23 mouse cellular contexts compared by ENCODE assay signal in genomic region chr10:23892987-23893386, GRCm38 (mm10). TPM values are rescaled to one million over a fixed set of nuclear protein-coding genes. Genes with fewer than 3 reads are reported as not detected.
"Had no signal": no experiment of that assay in that cellular context is flagged by ENCODE, and none has a peak within 500 bp of the region (broad histone marks: within the 10 kb centered on the region; RNA-seq: fewer than 3 reads in every experiment).

No protein-coding gene starts in this region.

- DNase-seq: liver, embryonic 13.5 days; lung, postnatal 14 days; right cerebral cortex, postnatal 14 days; thymus, adult 2 months; thymus, postnatal 25 days; thymus, postnatal 4 days had no signal

- H3K36me3 ChIP-seq: limb, embryonic 15.5 days; liver, embryonic 13.5 days; liver, embryonic 15.5 days; lung, embryonic 15.5 days; midbrain, embryonic 13.5 days; midbrain, embryonic 15.5 days; neural tube, embryonic 12.5 days; stomach, embryonic 15.5 days had no signal

- H3K4me2 ChIP-seq: limb, embryonic 15.5 days; liver, embryonic 13.5 days; liver, embryonic 15.5 days; lung, embryonic 15.5 days; midbrain, embryonic 11.5 days; midbrain, embryonic 13.5 days; midbrain, embryonic 15.5 days; neural tube, embryonic 12.5 days; stomach, embryonic 15.5 days had no signal

- H3K9me3 ChIP-seq: limb, embryonic 15.5 days; liver, embryonic 13.5 days; liver, embryonic 15.5 days; lung, embryonic 15.5 days; midbrain, embryonic 13.5 days; midbrain, embryonic 15.5 days; neural tube, embryonic 12.5 days; stomach, embryonic 15.5 days had no signal

- H3K4me3 ChIP-seq: limb, embryonic 15.5 days; liver, embryonic 13.5 days; liver, embryonic 15.5 days; lung, embryonic 15.5 days; megakaryocyte, embryonic 14.5 days; midbrain, embryonic 13.5 days; midbrain, embryonic 15.5 days; neural tube, embryonic 12.5 days; stomach, embryonic 15.5 days had no signal

- H3K4me1 ChIP-seq: limb, embryonic 15.5 days; liver, embryonic 13.5 days; liver, embryonic 15.5 days; megakaryocyte, embryonic 14.5 days; midbrain, embryonic 13.5 days; midbrain, embryonic 15.5 days; neural tube, embryonic 12.5 days; stomach, embryonic 15.5 days had no signal

- ATAC-seq: midbrain, embryonic 13.5 days; midbrain, embryonic 15.5 days had no signal

- H3K9ac ChIP-seq: limb, embryonic 15.5 days; liver, embryonic 13.5 days; liver, embryonic 15.5 days; lung, embryonic 15.5 days; midbrain, embryonic 13.5 days; midbrain, embryonic 15.5 days; neural tube, embryonic 12.5 days; stomach, embryonic 15.5 days had no signal

- H3K27me3 ChIP-seq: limb, embryonic 15.5 days; liver, embryonic 13.5 days; liver, embryonic 15.5 days; lung, embryonic 15.5 days; megakaryocyte, embryonic 14.5 days; midbrain, embryonic 13.5 days; midbrain, embryonic 15.5 days; neural tube, embryonic 12.5 days; stomach, embryonic 15.5 days had no signal

- H3K27ac ChIP-seq: limb, embryonic 15.5 days; liver, embryonic 13.5 days; liver, embryonic 15.5 days; lung, embryonic 15.5 days; midbrain, embryonic 13.5 days; midbrain, embryonic 15.5 days; neural tube, embryonic 12.5 days; stomach, embryonic 15.5 days; stomach, postnatal 0 days had no signal

RNA-seq across cellular contexts. Expression of gene Vnn1, which starts 1.5 kb away (rescaled TPM):
- total RNA-seq: midbrain, postnatal 0 days; monocyte, adult 5-6 weeks; neutrophil, adult 5-6 weeks had no signal

RNA-seq across cellular contexts. Expression of gene Taar1, which starts 27.2 kb away (rescaled TPM):
- total RNA-seq: midbrain, postnatal 0 days; monocyte, adult 5-6 weeks; neutrophil, adult 5-6 weeks had no signal
- polyA plus RNA-seq: limb, embryonic 15.5 days; liver, embryonic 13.5 days; liver, embryonic 15.5 days; lung, embryonic 15.5 days; midbrain, embryonic 11.5 days; midbrain, embryonic 13.5 days; midbrain, embryonic 15.5 days; midbrain, postnatal 0 days; neural tube, embryonic 12.5 days; neural tube, embryonic 14.5 days; spleen, adult 2 months; stomach, embryonic 15.5 days; stomach, postnatal 0 days; testis, adult 2 months; thymus, adult 2 months; urinary bladder, adult 2 months had no signal

RNA-seq across cellular contexts. Expression of gene Vnn3, which starts 41.7 kb away (rescaled TPM):
- total RNA-seq: midbrain, postnatal 0 days had no signal
- polyA plus RNA-seq: limb, embryonic 15.5 days; midbrain, embryonic 11.5 days; midbrain, embryonic 13.5 days; midbrain, embryonic 15.5 days; neural tube, embryonic 12.5 days; neural tube, embryonic 14.5 days had no signal

RNA-seq across cellular contexts. Expression of gene Taar2, which starts 45.4 kb away (rescaled TPM):
- total RNA-seq: midbrain, postnatal 0 days; monocyte, adult 5-6 weeks; neutrophil, adult 5-6 weeks had no signal
- polyA plus RNA-seq: limb, embryonic 15.5 days; liver, embryonic 13.5 days; liver, embryonic 15.5 days; lung, embryonic 15.5 days; midbrain, embryonic 11.5 days; midbrain, embryonic 13.5 days; midbrain, postnatal 0 days; neural tube, embryonic 12.5 days; neural tube, embryonic 14.5 days; spleen, adult 2 months; stomach, embryonic 15.5 days; stomach, postnatal 0 days; testis, adult 2 months; thymus, adult 2 months; urinary bladder, adult 2 months had no signal

RNA-seq across cellular contexts. Expression of gene Taar3, which starts 56.4 kb away (rescaled TPM):
- total RNA-seq: midbrain, postnatal 0 days; monocyte, adult 5-6 weeks; neutrophil, adult 5-6 weeks had no signal
- polyA plus RNA-seq: limb, embryonic 15.5 days; liver, embryonic 13.5 days; liver, embryonic 15.5 days; lung, embryonic 15.5 days; midbrain, embryonic 11.5 days; midbrain, embryonic 13.5 days; midbrain, embryonic 15.5 days; midbrain, postnatal 0 days; neural tube, embryonic 12.5 days; neural tube, embryonic 14.5 days; spleen, adult 2 months; stomach, embryonic 15.5 days; stomach, postnatal 0 days; testis, adult 2 months; thymus, adult 2 months; urinary bladder, adult 2 months had no signal
